Mouse (Mus musculus) kidney, adult 2 months (tissue): Measurements from ENCODE around the gene Kcnq1.

Experiments
- CTCF ChIP-seq: fragments of 200-500 bp; conservative IDR thresholded peaks from 2 replicates; pipeline ENCODE4 v1.5.1; 2011; ENCODE audit warnings: low read depth, mild to moderate bottlenecking, control low read depth, low read length, moderate library complexity, mixed read lengths; ENCODE audit not compliant: insufficient read depth, insufficient read length
- POLR2A ChIP-seq: fragments of 200-500 bp; IDR thresholded peaks from one replicate; pipeline ENCODE4 v1.6.1; 2011; ENCODE audit warnings: low read depth, low read length, control low read depth

- TF ChIP-seq CTCF: no peak
- TF ChIP-seq POLR2A: no peak
Measured at GRCm38 (mm10) chr7:143400599-143400998, 294.4 kb downstream of the Kcnq1 start.
